Mouse (Mus musculus) cerebellum, postnatal 25 days (tissue): ENCODE measurements at regions not wholly inside any gene's neighbourhood (a gene's known extent, or its start where the extent isn't known, plus 50 kb on each side); places are given as distances from the start of the nearest gene placed in this dataset.
"Not testable (repeated sequence)": the region's sequence is repeated elsewhere in the genome, so short reads cannot be mapped to it uniquely, and the experiment has no call there.

ENCODE experiments used
- DNase-seq, 2 experiments: peaks; one replicate each; pipeline ENCODE4 v3.0.0; 2021; ENCODE audit warnings: mixed read lengths in 2 of 2

GRCm38 (mm10) chr17:15620746-15621694, 56.9 kb upstream of the Prdm9 start:
- DNase-seq, result no peak

GRCm38 (mm10) chr17:15622913-15623312, 58.8 kb upstream of the Prdm9 start:
- peak in 1 of 2 experiments; percentile 3 for DNase-seq

GRCm38 (mm10) chr17:15630792-15631191, 66.6 kb upstream of the Prdm9 start:
- no peak for DNase-seq

GRCm38 (mm10) chr17:15631626-15632025, 67.5 kb upstream of the Prdm9 start:
- DNase-seq, result no peak

GRCm38 (mm10) chr17:15632090-15632489, 67.9 kb upstream of the Prdm9 start:
- DNase-seq, result no peak

- not testable (repeated sequence) for DNase-seq
Observed at GRCm38 (mm10) chr17:15639111-15639865, 65.5 kb upstream of the Chd1 start.

GRCm38 (mm10) chr17:15640776-15641175, 64.0 kb upstream of the Chd1 start:
- DNase-seq, result no peak

GRCm38 (mm10) chr17:15641764-15642163, 63.0 kb upstream of the Chd1 start:
- DNase-seq, result no peak

- no peak for DNase-seq
Observed at GRCm38 (mm10) chr17:15646768-15647167, 58.0 kb upstream of the Chd1 start.

GRCm38 (mm10) chr17:15650089-15650742, 54.6 kb upstream of the Chd1 start:
- DNase-seq, result no peak

GRCm38 (mm10) chr17:15651869-15652268, 52.9 kb upstream of the Chd1 start:
- DNase-seq, result no peak
